Mouse (Mus musculus) limb, embryonic 10.5 days (tissue): ENCODE results near the gene Rpl28. TPM values are rescaled to one million over a fixed set of nuclear protein-coding genes. Genes with fewer than 3 reads are reported as not detected.

Source experiments
- polyA plus RNA-seq: library from polyadenylated mRNA; unstranded; fragments of >200 nt; fragmentation: Nextera tagmentation; extraction: Ambion mirVana; gene quantifications from 2 replicates; pipeline ENCODE4 v1.2.1, GENCODE M21; 2016

Gene Rpl28
- polyA plus RNA-seq, 1 experiment from 2014 or later: 396 TPM

Other genes starting within 250 kb of the Rpl28 start
- gene Syt5, start 245.3 kb upstream of the Rpl28 start, polyA plus RNA-seq: 1.1 and 2.8 TPM in 2 replicates
- not detected in 2 replicates for gene Ptprh, start 188.8 kb upstream of the Rpl28 start, polyA plus RNA-seq
- gene Tmem86b, start 161.5 kb upstream of the Rpl28 start, polyA plus RNA-seq: 1.7 and 2.1 TPM in 2 replicates
- gene Ppp6r1, start 133.9 kb upstream of the Rpl28 start, polyA plus RNA-seq: 10.6 and 11.4 TPM in 2 replicates
- 123 and 130 TPM in 2 replicates for gene Hspbp1, start 107.8 kb upstream of the Rpl28 start, polyA plus RNA-seq
- 1.3 TPM in 2 replicates for gene Brsk1, start 102.3 kb upstream of the Rpl28 start, polyA plus RNA-seq
- 0.13 TPM in 1 of 2 replicates, not detected in the other for gene Tmem150b, start 67.6 kb upstream of the Rpl28 start, polyA plus RNA-seq
- 88.9 and 100 TPM in 2 replicates for gene Kmt5c, start 52.8 kb upstream of the Rpl28 start, polyA plus RNA-seq
- gene Cox6b2, start 39.8 kb upstream of the Rpl28 start, polyA plus RNA-seq: 36.7 and 51.5 TPM in 2 replicates
- gene Fam71e2, start 21.6 kb upstream of the Rpl28 start, polyA plus RNA-seq: not detected in 2 replicates
- 0.09 TPM in 1 of 2 replicates, not detected in the other for gene Il11, start 10.0 kb upstream of the Rpl28 start, polyA plus RNA-seq
- not detected in 2 replicates for gene Tmem190, start 9.9 kb upstream of the Rpl28 start, polyA plus RNA-seq
- 4.8 and 5.8 TPM in 2 replicates for gene Tmem238, start 3.2 kb upstream of the Rpl28 start, polyA plus RNA-seq
- gene Ube2s, start 19.7 kb downstream of the Rpl28 start, polyA plus RNA-seq: 500 and 550 TPM in 2 replicates
- 0.16 and 0.18 TPM in 2 replicates for gene Shisa7, start 51.8 kb downstream of the Rpl28 start, polyA plus RNA-seq
- gene Isoc2b, start 77.4 kb downstream of the Rpl28 start, polyA plus RNA-seq: 2.6 and 3.1 TPM in 2 replicates
- gene Isoc2a, start 84.3 kb downstream of the Rpl28 start, polyA plus RNA-seq: 0.46 and 0.64 TPM in 2 replicates
- not detected in 2 replicates for gene Gm36210, start 113.6 kb downstream of the Rpl28 start, polyA plus RNA-seq
- gene Zfp628, start 122.3 kb downstream of the Rpl28 start, polyA plus RNA-seq: 4.2 and 5.1 TPM in 2 replicates
- gene Nat14, start 129.2 kb downstream of the Rpl28 start, polyA plus RNA-seq: 2.8 and 4.9 TPM in 2 replicates
- 0.95 and 2.0 TPM in 2 replicates for gene Ssc5d, start 132.9 kb downstream of the Rpl28 start, polyA plus RNA-seq
- gene Sbk2, start 171.5 kb downstream of the Rpl28 start, polyA plus RNA-seq: 0.10 and 0.18 TPM in 2 replicates
- gene Sbk3, start 178.3 kb downstream of the Rpl28 start, polyA plus RNA-seq: not detected in 2 replicates
- gene Zfp579, start 203.3 kb downstream of the Rpl28 start, polyA plus RNA-seq: 21.9 and 28.3 TPM in 2 replicates
- 8.2 and 9.0 TPM in 2 replicates for gene Zfp524, start 221.5 kb downstream of the Rpl28 start, polyA plus RNA-seq
- gene Fiz1, start 221.8 kb downstream of the Rpl28 start, polyA plus RNA-seq: 64.8 and 68.3 TPM in 2 replicates
- 2.0 TPM in 1 of 2 replicates, not detected in the other for gene Gm44973, start 222.6 kb downstream of the Rpl28 start, polyA plus RNA-seq
- gene Zfp865, start 227.5 kb downstream of the Rpl28 start, polyA plus RNA-seq: 7.5 and 7.7 TPM in 2 replicates
- gene Ccdc106, start 227.7 kb downstream of the Rpl28 start, polyA plus RNA-seq: 5.5 and 9.0 TPM in 2 replicates
- not detected in 2 replicates for gene 4632433K11Rik, start 241.2 kb downstream of the Rpl28 start, polyA plus RNA-seq
- gene Zfp784, start 245.6 kb downstream of the Rpl28 start, polyA plus RNA-seq: 2.5 and 4.0 TPM in 2 replicates